Mouse (Mus musculus) G1E (cell line): ENCODE measurements around the gene Tctex1d1.

Experiments
- CTCF ChIP-seq: IDR thresholded peaks from 2 replicates; pipeline ENCODE4 v1.5.1; 2012; ENCODE audit warnings: low read depth, low read length, inconsistent platforms, mixed read lengths
- GATA1 ChIP-seq: IDR thresholded peaks from 2 replicates; pipeline ENCODE4 v1.6.1; 2012; ENCODE audit warnings: borderline replicate concordance, low read length, inconsistent platforms, mixed read lengths
- POLR2AphosphoS5 ChIP-seq: IDR thresholded peaks from 2 replicates; pipeline ENCODE4 v1.6.1; 2012; ENCODE audit warnings: low read depth, low read length, inconsistent platforms; ENCODE audit not compliant: insufficient replicate concordance

- TF ChIP-seq CTCF (no peak), POLR2AphosphoS5 (no peak), GATA1 (no peak)
These were observed 27.9 kb downstream of the Tctex1d1 start for GRCm38 (mm10) chr4:103006266-103006665.
